Mouse (Mus musculus) forelimb bud, embryonic 11.5 days (tissue): Measurements from ENCODE around the gene Nos2.

Experiments used
- DNase-seq: peaks from one replicate; pipeline ENCODE4 v3.0.0-alpha.2; 2012; ENCODE audit warnings: low read depth, low spot score

Gene Nos2

GRCm38 (mm10) chr11:78959367-78959766 is 38.8 kb downstream of the Nos2 start:
- no peak for DNase-seq

- DNase-seq, result no peak
Observed at GRCm38 (mm10) chr11:78959841-78960520, 39.4 kb downstream of the Nos2 start.

GRCm38 (mm10) chr11:78961221-78961620 is 40.6 kb downstream of the Nos2 start:
- no peak for DNase-seq

- DNase-seq, result peak; percentile 57
Observed at GRCm38 (mm10) chr11:78967371-78967770, 46.8 kb downstream of the Nos2 start.

- DNase-seq, result no peak
Observed at GRCm38 (mm10) chr11:78968121-78968520, 47.5 kb downstream of the Nos2 start.

- DNase-seq, result no peak
Observed at GRCm38 (mm10) chr11:78971096-78971495, 50.5 kb downstream of the Nos2 start.

- no peak for DNase-seq
Observed at GRCm38 (mm10) chr11:78971746-78972145, 51.2 kb downstream of the Nos2 start.

- DNase-seq, result peak; percentile 27
Observed at GRCm38 (mm10) chr11:78972328-78972727, 51.7 kb downstream of the Nos2 start.

GRCm38 (mm10) chr11:78972811-78973351 is 52.3 kb downstream of the Nos2 start:
- peak; percentile 33 for DNase-seq

- DNase-seq, result no peak
Observed at GRCm38 (mm10) chr11:78973381-78974150, 53.0 kb downstream of the Nos2 start.

- DNase-seq, result no peak
Observed at GRCm38 (mm10) chr11:78976731-78977510, 56.3 kb downstream of the Nos2 start.

- DNase-seq, result no peak
Observed at GRCm38 (mm10) chr11:78978176-78979019, 57.8 kb downstream of the Nos2 start.

GRCm38 (mm10) chr11:78980083-78980634 is 59.6 kb downstream of the Nos2 start:
- DNase-seq, result no peak

GRCm38 (mm10) chr11:78982042-78982441 is 61.5 kb downstream of the Nos2 start:
- no peak for DNase-seq

GRCm38 (mm10) chr11:78982513-78983291 is 62.1 kb downstream of the Nos2 start:
- no peak for DNase-seq

GRCm38 (mm10) chr11:78983539-78983938 is 63.0 kb downstream of the Nos2 start:
- no peak for DNase-seq

- no peak for DNase-seq
Observed at GRCm38 (mm10) chr11:78984483-78985177, 64.0 kb downstream of the Nos2 start, which contains the start of gene Lgals9. Lgals9 (minus strand) TSS chr11:78984946.

- DNase-seq, result no peak
Observed at GRCm38 (mm10) chr11:78985505-78985904, 64.9 kb downstream of the Nos2 start.

- no peak for DNase-seq
Observed at GRCm38 (mm10) chr11:78986311-78987002, 65.9 kb downstream of the Nos2 start.
